Mouse (Mus musculus) lung, postnatal 0 days (tissue): Measurements from ENCODE around the gene 2610528J11Rik. TPM values are rescaled to one million over a fixed set of nuclear protein-coding genes. Genes with fewer than 3 reads are reported as not detected.

Experiments used
- ATAC-seq: fragments of 200-750 bp; cut with Nextera tagmentation; 2 replicates; pipeline ENCODE4 v1.8.0; 2017; ENCODE audit warnings: moderate library complexity
- DNase-seq: peaks from one replicate; pipeline ENCODE4 v3.0.0-alpha.2; 2016; ENCODE audit warnings: low spot score
- H3K27ac ChIP-seq: fragments of 300-500 bp; sonication (generic); 2 replicates; pipeline ENCODE4 v1.5.1; 2014; ENCODE audit warnings: antibody characterized with exemption, mild to moderate bottlenecking, low read length, mixed read lengths
- H3K27me3 ChIP-seq: fragments of 300-500 bp; sonication (generic); replicated peaks from 2 replicates; pipeline ENCODE4 v1.6.1; 2014; ENCODE audit warnings: low read length, mixed read lengths; ENCODE audit not compliant: insufficient read depth
- H3K36me3 ChIP-seq: fragments of 300-500 bp; sonication (generic); 2 replicates; pipeline ENCODE4 v1.6.1; 2014; ENCODE audit warnings: low read length, mixed read lengths; ENCODE audit not compliant: insufficient read depth
- H3K4me1 ChIP-seq: fragments of 300-500 bp; sonication (generic); 2 replicates; pipeline ENCODE4 v1.6.1; 2014; ENCODE audit warnings: antibody characterized with exemption, low read depth, low read length, mixed read lengths; ENCODE audit not compliant: insufficient read depth
- H3K4me2 ChIP-seq: fragments of 300-500 bp; sonication (generic); replicated peaks from 2 replicates; pipeline ENCODE4 v1.6.1; 2014; ENCODE audit warnings: low read depth, mild to moderate bottlenecking, low read length, moderate library complexity, mixed read lengths
- H3K4me3 ChIP-seq: fragments of 300-500 bp; sonication (generic); 2 replicates; pipeline ENCODE4 v1.5.1; 2014; ENCODE audit warnings: low read depth, low read length
- H3K9ac ChIP-seq: fragments of 300-500 bp; sonication (generic); replicated peaks from 2 replicates; pipeline ENCODE4 v1.6.1; 2014; ENCODE audit warnings: low read depth, mild to moderate bottlenecking
- H3K9me3 ChIP-seq: fragments of 300-500 bp; sonication (generic); 2 replicates; pipeline ENCODE4 v1.6.1; 2016; ENCODE audit warnings: low read length, mixed read lengths
- CTCF ChIP-seq: IDR thresholded peaks from 2 replicates; pipeline ENCODE4 v1.5.1; 2016; ENCODE audit warnings: antibody characterized with exemption, mild to moderate bottlenecking
- EP300 ChIP-seq: IDR thresholded peaks from 2 replicates; pipeline ENCODE4 v1.6.1; 2016; ENCODE audit warnings: antibody characterized with exemption, mild to moderate bottlenecking, control low read depth
- WGBS: fragments of 180-500 bp; shearing (Covaris S2); extraction: QIAGEN DNeasy Blood & Tissue Kit; methylation state at CpG from one replicate; pipeline ENCODE4 v1.1.7; 2014; 5-methylcytosine and 5-hydroxymethylcytosine counted together
- polyA plus RNA-seq: library from polyadenylated mRNA; unstranded; fragments of >200 nt; fragmentation: Nextera tagmentation; extraction: Ambion mirVana; gene quantifications from 2 replicates; pipeline ENCODE4 v1.2.1, GENCODE M21; 2015

2610528J11Rik gene
- polyA plus RNA-seq, 1 experiment from 2014 or later: 23.2 TPM

DNA sequence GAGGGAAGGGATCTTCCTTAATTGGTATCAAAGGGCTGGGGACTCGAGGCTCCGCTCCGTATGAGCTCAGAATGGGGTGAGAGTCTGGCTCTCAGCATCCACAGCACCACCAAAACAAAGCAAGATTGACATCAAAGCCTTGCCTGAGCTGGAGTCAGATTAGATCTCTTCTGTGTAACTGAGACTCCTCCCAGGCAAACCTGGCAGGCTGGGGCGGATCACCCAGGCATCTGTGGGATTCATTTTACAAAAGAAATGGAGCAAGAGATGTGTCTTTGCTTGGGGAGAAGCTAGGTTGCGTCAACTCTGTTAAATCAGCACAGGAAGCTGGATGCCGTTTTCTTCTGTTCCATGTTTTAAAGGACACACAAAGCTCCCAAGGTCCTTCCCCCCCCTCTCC lies 17.7 kb upstream of the 2610528J11Rik start:
- Histone ChIP-seq H3K27me3 (no peaks in the 10 kb centered on the region), H3K4me2 (no peak overlapping the region), H3K4me1 (no peaks in the 10 kb centered on the region; the same call in 1 of the 2 replicates), H3K9me3 (no peaks in the 10 kb centered on the region), H3K27ac (peak overlapping the region; percentile 21; the same call in 1 of the 2 replicates), H3K4me3 (no peak overlapping the region), H3K36me3 (no peaks in the 10 kb centered on the region), H3K9ac (no peak overlapping the region)
- DNase-seq (peak; percentile 30), ATAC-seq (no peak)
- TF ChIP-seq EP300: no peak
- no peak for TF ChIP-seq CTCF
- WGBS: 13% methylated on average over 6 of the region's 6 CpGs

DNA sequence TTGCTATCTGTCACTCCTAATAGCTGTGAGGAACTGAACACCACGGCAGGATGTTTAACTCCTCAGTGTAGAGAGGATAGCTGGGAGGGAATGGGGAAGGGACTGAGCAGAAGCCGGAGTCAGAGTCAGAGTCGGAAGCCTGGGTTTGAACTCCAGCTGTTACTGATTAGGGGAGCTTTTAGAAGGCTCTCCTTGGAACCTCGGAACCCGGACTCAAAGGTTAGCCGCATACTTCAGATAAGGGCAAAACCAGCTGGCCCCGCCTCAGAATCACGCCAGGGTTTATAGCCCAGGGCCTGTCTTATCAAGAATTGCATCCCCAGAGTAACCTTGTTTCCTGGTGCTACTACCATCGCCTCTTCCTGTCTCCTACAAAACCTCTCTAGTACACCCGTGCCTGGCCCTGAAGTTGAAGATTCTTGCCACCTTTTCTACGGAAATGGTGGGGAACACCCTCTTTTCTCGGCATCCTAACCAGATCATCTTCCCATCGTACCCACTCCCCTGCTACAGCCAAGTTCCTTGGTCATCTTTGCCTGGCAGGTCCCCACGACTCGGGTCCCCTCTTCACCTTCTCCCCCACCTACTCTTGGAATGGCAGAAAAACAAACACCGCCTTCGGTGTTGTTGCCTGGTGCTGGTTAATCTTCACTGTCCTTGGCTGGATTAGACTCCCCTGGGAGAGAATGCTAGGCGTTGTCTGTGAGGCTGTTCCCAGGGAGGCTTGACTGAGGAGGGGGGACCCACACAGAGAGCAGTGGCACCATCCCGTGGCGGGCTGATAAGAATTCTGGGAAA lies 9.9 kb upstream of the 2610528J11Rik start:
- Histone ChIP-seq H3K4me3 (no peak overlapping the region), H3K9me3 (no peaks in the 10 kb centered on the region), H3K27ac (no peak overlapping the region), H3K36me3 (no peaks in the 10 kb centered on the region), H3K27me3 (no peaks in the 10 kb centered on the region), H3K4me1 (peaks cover 6% of the 10 kb centered on the region; the same call in 1 of the 2 replicates), H3K4me2 (no peak overlapping the region), H3K9ac (no peak overlapping the region)
- ATAC-seq: 0 out of 2 replicates have a peak, but pooled peaks have one; percentile 11
- TF ChIP-seq EP300 (no peak), CTCF (peak; percentile 44)
- DNase-seq: no peak
- 14% methylated on average over 20 of the region's 20 CpGs for WGBS

DNA sequence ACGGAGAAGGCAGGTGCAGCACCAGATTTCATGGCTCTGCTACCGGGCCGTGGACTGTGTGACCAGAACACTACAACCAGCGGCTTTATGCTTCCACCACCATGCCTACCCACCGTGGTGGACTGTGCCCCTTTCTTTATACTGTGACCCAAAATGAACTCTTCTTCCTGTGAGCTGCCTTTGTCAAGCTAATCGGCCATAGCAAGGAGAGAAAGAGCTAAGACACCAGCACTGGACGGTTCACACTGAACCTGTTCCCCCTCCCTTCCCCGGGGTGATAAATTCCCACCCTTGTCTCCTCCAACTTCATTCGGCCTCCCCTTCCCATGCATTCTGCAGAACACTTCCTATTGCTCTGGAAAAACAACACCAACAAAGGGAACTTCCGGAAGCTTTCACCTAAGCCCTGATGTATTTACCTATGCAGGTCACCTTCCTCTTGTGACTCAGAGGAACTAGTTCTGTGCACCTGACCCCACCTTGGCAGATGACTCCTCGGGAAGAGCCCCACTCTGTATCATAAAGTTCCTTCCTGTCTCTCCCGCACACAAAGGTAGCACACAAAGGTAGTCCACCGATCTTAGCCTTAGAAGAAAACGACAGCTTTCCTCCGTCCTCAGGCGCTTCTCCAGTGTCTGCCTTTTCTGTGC lies 9.2 kb upstream of the 2610528J11Rik start:
- Histone ChIP-seq H3K27me3 (no peaks in the 10 kb centered on the region), H3K36me3 (no peaks in the 10 kb centered on the region), H3K9me3 (no peaks in the 10 kb centered on the region), H3K4me2 (no peak overlapping the region), H3K4me3 (no peak overlapping the region), H3K27ac (no peak overlapping the region), H3K4me1 (peaks cover 6% of the 10 kb centered on the region; the same call in 1 of the 2 replicates), H3K9ac (no peak overlapping the region)
- ATAC-seq (no peak), DNase-seq (no peak)
- 40% methylated on average over 16 of the region's 16 CpGs for WGBS
- no peak for TF ChIP-seq EP300
- no peak for TF ChIP-seq CTCF

DNA sequence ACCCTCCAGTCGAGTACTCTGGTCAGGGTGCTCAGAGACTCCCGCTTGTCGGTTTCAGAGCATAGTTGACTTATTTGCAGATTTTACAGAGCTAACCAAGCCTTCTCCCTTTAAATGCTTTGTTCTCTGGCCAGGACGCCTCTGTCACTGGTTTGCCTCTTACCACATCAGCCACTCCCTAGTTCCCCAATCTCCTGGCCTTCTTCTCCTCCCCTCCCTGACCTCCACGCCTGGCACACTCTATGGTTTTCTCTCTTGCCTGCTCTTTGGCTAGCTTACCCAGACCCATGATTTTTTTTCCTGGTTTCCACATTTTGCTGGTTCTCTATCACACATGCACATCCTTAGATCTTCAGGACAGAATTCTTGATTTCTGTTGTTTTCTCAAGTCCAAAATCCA lies 8.6 kb upstream of the 2610528J11Rik start:
- WGBS: 52% methylated on average over 5 of the region's 5 CpGs
- DNase-seq: peak; percentile 35
- no peak; the same call in 1 of the 2 replicates for ATAC-seq

DNA sequence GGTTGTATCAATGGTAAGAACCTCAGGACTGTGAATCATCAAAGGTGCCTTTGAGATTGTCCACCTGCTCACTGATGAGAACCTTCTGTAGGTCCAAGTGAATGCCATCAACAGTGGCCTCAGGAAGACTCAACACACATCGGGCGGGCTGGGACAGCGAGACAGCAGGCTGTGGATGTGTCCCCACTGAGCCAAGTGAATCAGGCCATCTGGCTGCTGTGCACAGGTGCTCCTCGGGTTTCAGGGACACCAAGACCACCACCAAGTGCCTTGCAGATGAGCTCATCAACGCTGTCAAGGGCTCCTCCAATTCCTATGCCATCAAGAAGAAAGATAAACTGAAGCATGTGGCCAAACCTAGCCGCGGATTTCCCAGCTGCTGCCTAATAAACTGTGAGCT lies 4.6 kb upstream of the 2610528J11Rik start:
- H3K9ac ChIP-seq: no peak overlapping the region
- no peaks in the 10 kb centered on the region for H3K36me3 ChIP-seq
- DNase-seq (no peak), ATAC-seq (no peak)
- 78% methylated on average over 7 of the region's 7 CpGs for WGBS
- no peak for TF ChIP-seq CTCF
- no peak for TF ChIP-seq EP300
- H3K4me2 ChIP-seq: no peak overlapping the region
- H3K27me3 ChIP-seq: no peaks in the 10 kb centered on the region
- no peaks in the 10 kb centered on the region for H3K9me3 ChIP-seq
- H3K27ac ChIP-seq: no peak overlapping the region
- H3K4me3 ChIP-seq: no peak overlapping the region
- H3K4me1 ChIP-seq: no peaks in the 10 kb centered on the region; the same call in 1 of the 2 replicates

More for the DNA sequence above, 8.6 kb upstream of the 2610528J11Rik start:
- H3K4me2 ChIP-seq: no peak overlapping the region
- H3K4me3 ChIP-seq: no peak overlapping the region
- no peaks in the 10 kb centered on the region for H3K9me3 ChIP-seq
- no peak overlapping the region for H3K27ac ChIP-seq
- H3K36me3 ChIP-seq: no peaks in the 10 kb centered on the region
- TF ChIP-seq EP300 (no peak), CTCF (no peak)
- no peaks in the 10 kb centered on the region for H3K27me3 ChIP-seq
- H3K9ac ChIP-seq: no peak overlapping the region
- H3K4me1 ChIP-seq: peaks cover 6% of the 10 kb centered on the region; the same call in 1 of the 2 replicates

DNA sequence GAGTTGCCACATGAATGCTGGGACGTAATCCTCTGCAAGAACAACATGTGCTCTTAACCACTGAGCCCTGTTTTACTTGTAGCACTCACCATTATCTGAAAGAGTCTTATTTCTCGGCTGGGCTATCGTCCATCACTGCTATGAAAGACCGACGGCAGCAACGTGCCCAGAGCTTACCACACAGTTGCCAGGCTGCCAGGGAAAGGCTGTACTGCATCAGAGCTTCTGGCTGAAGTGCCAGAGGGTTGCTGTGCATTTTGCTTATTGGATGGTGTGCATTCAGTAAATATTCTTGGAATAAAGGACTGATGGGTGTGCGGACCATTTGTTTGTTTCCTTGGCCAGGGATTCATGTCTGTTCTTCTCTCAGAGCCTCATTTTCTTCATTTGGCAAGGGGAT lies 2.8 kb upstream of the 2610528J11Rik start:
- no peak for DNase-seq
- no peak overlapping the region for H3K9ac ChIP-seq
- TF ChIP-seq CTCF: no peak
- TF ChIP-seq EP300: no peak
- H3K4me3 ChIP-seq: no peak overlapping the region
- H3K36me3 ChIP-seq: no peaks in the 10 kb centered on the region
- 0 out of 2 replicates have a peak, but pooled peaks cover 2% of the 10 kb centered on the region for H3K4me1 ChIP-seq
- H3K27ac ChIP-seq: no peak overlapping the region
- ATAC-seq: no peak
- WGBS: 49% methylated on average over 7 of the region's 7 CpGs
- no peaks in the 10 kb centered on the region for H3K27me3 ChIP-seq
- no peaks in the 10 kb centered on the region for H3K9me3 ChIP-seq
- H3K4me2 ChIP-seq: no peak overlapping the region
